Mouse (Mus musculus): ENCODE measurements around the gene Ssbp4. TPM values are rescaled to one million over a fixed set of nuclear protein-coding genes. Genes with fewer than 3 reads are reported as not detected.
A peak's percentile ranks its signal among the peaks of the same experiment; 100 is the strongest.
"Not testable (repeated sequence)": the region's sequence is repeated elsewhere in the genome, so short reads cannot be mapped to it uniquely, and the experiment has no call there.

The Ssbp4 gene
- polyA plus RNA-seq, 2 experiments: 36.3 to 49.5 TPM

DNA sequence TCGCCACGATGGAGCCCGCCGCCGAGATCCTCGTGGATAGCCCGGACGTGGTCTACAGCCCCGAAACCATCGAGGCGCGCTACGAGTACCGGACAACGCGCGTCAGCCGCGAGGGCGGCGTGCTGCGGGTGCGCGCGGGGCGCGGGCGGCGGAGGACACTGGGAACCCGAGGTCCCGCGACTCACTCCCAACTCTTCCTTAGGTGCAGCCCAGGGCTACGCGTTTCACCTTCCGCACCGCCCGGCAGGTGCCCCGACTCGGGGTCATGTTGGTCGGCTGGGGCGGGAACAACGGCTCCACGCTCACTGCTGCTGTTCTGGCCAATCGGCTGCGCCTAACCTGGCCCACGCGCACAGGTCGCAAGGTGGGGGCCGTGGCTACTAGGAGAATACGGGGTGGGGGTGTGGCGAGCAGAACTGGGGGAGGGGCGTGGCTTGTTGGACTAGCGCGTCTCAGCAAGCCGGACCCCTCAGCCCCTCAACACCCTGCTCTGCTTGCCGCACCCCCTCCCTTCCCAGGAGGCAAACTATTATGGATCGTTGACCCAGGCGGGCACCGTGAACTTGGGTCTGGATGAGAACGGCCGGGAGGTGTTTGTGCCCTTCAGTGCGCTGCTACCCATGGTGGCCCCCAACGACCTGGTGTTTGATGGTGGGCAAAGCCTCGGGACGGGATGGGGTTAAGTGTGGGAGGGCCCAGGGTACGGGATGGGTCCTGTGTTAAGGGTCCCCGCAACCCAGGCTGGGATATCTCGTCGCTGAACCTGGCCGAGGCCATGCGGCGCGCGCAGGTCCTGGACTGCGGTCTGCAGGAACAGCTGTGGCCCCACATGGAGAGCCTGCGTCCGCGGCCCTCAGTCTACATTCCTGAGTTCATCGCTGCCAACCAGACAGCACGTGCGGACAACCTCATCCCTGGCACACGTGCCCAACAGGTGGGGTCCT, 13.8 kb downstream of the Ssbp4 start:
- 7% methylated on average over 82 of the region's 82 CpGs for WGBS (ENCODE audit: insufficient replicate concordance)
- Histone ChIP-seq H3K9ac (replicated peaks) (peak overlapping the region; percentile 65), H3K27ac (no peak overlapping the region), H3K4me1 (replicated peaks; ENCODE audit: control insufficient read depth in 2 of 2, insufficient read depth in 2 of 2, low read length in 1 of 2) (peaks cover 7 to 14% of the 10 kb centered on the region in 2 experiments), H3K36me3 (replicated peaks; ENCODE audit: control insufficient read depth, insufficient read depth, low read depth) (peaks cover 10% of the 10 kb centered on the region), H3K4me2 (ENCODE audit: low read depth) (peak overlapping the region; percentile 99), H3K9me3 (ENCODE audit: control insufficient read depth, low read length) (no peaks in the 10 kb centered on the region), H3K27me3 (ENCODE audit: control insufficient read depth, insufficient read depth, low read length) (no peaks in the 10 kb centered on the region), H3K4me3 (ENCODE audit: insufficient read depth in 1 of 2, low read depth in 2 of 2, low read length in 2 of 2) (peak overlapping the region; percentile 59 to 70)
- ATAC-seq (ENCODE audit: insufficient read depth): peak; percentile 21
- no peak for DNase-seq (ENCODE audit: low read depth in 3 of 3, low spot score in 3 of 3)
- TF ChIP-seq CTCF (IDR thresholded peaks at IDR 0.05; ENCODE audit: low read depth) (no peak), EP300 (IDR thresholded peaks at IDR 0.05; ENCODE audit: low read depth) (no peak)

DNA sequence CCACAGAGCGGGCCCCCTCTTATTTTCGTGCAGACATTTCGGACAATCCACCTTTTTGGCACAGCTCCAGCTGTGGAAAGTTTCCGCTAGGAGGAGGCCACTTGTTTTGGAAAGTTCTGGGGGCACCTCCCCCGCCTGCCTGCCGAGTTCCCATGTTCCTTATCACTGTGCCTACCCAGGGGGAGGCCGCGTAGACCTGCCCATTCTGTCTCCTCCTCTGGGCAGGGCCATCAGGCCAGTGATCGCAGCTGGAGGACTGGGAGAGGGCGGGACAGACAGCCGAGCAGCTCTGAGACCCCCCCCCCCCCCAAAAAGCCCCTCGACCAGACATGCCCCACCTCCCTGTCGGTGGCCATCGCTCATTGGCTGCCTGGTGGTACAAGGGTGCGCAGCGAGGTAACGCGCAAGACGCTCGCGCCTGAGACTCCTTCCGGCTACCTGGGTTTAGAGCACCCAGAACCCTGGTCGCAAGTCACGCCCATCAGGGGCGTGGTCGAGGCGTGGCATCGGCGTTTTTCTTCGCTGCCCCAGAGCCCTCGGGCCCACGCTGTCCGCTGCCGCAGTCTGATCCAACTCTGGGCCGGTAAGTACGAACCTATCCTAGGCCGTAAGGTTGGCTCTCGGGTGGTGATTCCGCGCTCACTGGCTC, 14.6 kb downstream of the Ssbp4 start, which contains the start of gene Isyna1:
Isyna1 (plus strand) TSS at position 413 of the 649 bp plus-strand sequence.
- ATAC-seq (ENCODE audit: insufficient read depth): peak; percentile 85
- peak; percentile 83 to 87 (median 84) for DNase-seq (ENCODE audit: low read depth in 3 of 3, low spot score in 3 of 3)
- Histone ChIP-seq H3K27ac (peak within 1 kb of the TSS; percentile 67), H3K27me3 (ENCODE audit: control insufficient read depth, insufficient read depth, low read length) (no peaks in the 10 kb centered on the region), H3K9ac (replicated peaks) (peak within 1 kb of the TSS; percentile 65), H3K4me3 (ENCODE audit: insufficient read depth in 1 of 2, low read depth in 2 of 2, low read length in 2 of 2) (peak within 1 kb of the TSS; percentile 59 to 70), H3K36me3 (replicated peaks; ENCODE audit: control insufficient read depth, insufficient read depth, low read depth) (peaks cover 12% of the 10 kb centered on the region), H3K9me3 (ENCODE audit: control insufficient read depth, low read length) (no peaks in the 10 kb centered on the region), H3K4me2 (ENCODE audit: low read depth) (peak within 1 kb of the TSS; percentile 99), H3K4me1 (replicated peaks; ENCODE audit: control insufficient read depth in 2 of 2, insufficient read depth in 2 of 2, low read length in 1 of 2) (peaks cover 7 to 14% of the 10 kb centered on the region in 2 experiments)
- TF ChIP-seq EP300 (IDR thresholded peaks at IDR 0.05; ENCODE audit: low read depth): no peak
- TF ChIP-seq CTCF (IDR thresholded peaks at IDR 0.05; ENCODE audit: low read depth): no peak
- under 1% methylated on average over 40 of the region's 40 CpGs for WGBS (ENCODE audit: insufficient replicate concordance)

GRCm38 (mm10) chr8:70593173-70593572, 15.5 kb downstream of the Ssbp4 start:
- Histone ChIP-seq H3K4me1 (replicated peaks; ENCODE audit: control insufficient read depth in 2 of 2, insufficient read depth in 2 of 2, low read length in 1 of 2) (peaks cover 7 to 14% of the 10 kb centered on the region in 2 experiments), H3K27ac (no peak overlapping the region; the same call in 1 of the 2 replicates), H3K27me3 (ENCODE audit: control insufficient read depth, insufficient read depth, low read length) (no peaks in the 10 kb centered on the region), H3K4me2 (ENCODE audit: low read depth) (peak overlapping the region; percentile 99), H3K4me3 (ENCODE audit: insufficient read depth in 1 of 2, low read depth in 2 of 2, low read length in 2 of 2) (peak overlapping the region in 1 of 2 experiments; percentile 70; a peak in 1 of 4 replicates), H3K36me3 (replicated peaks; ENCODE audit: control insufficient read depth, insufficient read depth, low read depth) (peaks cover 12% of the 10 kb centered on the region), H3K9ac (replicated peaks) (peak overlapping the region; percentile 65), H3K9me3 (ENCODE audit: control insufficient read depth, low read length) (no peaks in the 10 kb centered on the region)
- TF ChIP-seq CTCF (IDR thresholded peaks at IDR 0.05; ENCODE audit: low read depth) (no peak), EP300 (IDR thresholded peaks at IDR 0.05; ENCODE audit: low read depth) (no peak)
- WGBS (ENCODE audit: insufficient replicate concordance): 57% methylated on average over 8 of the region's 8 CpGs
- ATAC-seq (ENCODE audit: insufficient read depth) (no peak), DNase-seq (ENCODE audit: low read depth in 3 of 3, low spot score in 3 of 3) (no peak)

DNA sequence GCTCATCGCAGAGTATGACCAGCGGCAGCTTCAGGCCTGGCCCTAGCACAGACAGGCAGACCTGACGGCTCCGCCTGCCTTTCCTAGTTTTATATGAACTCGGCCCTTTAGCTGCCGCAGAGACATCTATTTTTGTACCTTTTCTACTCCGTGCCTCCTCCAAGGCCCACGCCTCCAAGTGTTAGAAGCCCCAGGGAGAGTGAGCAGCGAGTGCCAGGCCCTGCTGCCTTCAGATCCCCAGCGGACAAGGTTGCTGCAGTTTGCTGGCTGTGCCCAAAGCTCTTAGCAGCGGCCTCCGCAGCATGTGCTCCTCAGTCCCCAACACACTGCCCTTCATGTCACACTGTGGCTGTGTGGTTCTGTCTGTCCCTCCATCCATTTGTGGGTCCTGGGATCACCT, 17.1 kb downstream of the Ssbp4 start:
- H3K27ac ChIP-seq: no peak overlapping the region
- H3K27me3 ChIP-seq (ENCODE audit: control insufficient read depth, insufficient read depth, low read length): no peaks in the 10 kb centered on the region
- ATAC-seq (ENCODE audit: insufficient read depth) (no peak), DNase-seq (ENCODE audit: low read depth in 3 of 3, low spot score in 3 of 3) (no peak)
- H3K36me3 ChIP-seq (replicated peaks; ENCODE audit: control insufficient read depth, insufficient read depth, low read depth): peaks cover 22% of the 10 kb centered on the region
- TF ChIP-seq EP300 (IDR thresholded peaks at IDR 0.05; ENCODE audit: low read depth): no peak
- no peak for TF ChIP-seq CTCF (IDR thresholded peaks at IDR 0.05; ENCODE audit: low read depth)
- no peak overlapping the region for H3K4me2 ChIP-seq (ENCODE audit: low read depth)
- peaks cover 7 to 14% of the 10 kb centered on the region in 2 experiments for H3K4me1 ChIP-seq (replicated peaks; ENCODE audit: control insufficient read depth in 2 of 2, insufficient read depth in 2 of 2, low read length in 1 of 2)
- H3K9ac ChIP-seq (replicated peaks): no peak overlapping the region
- WGBS (ENCODE audit: insufficient replicate concordance): 89% methylated on average over 12 of the region's 12 CpGs
- H3K9me3 ChIP-seq (ENCODE audit: control insufficient read depth, low read length): no peaks in the 10 kb centered on the region
- H3K4me3 ChIP-seq (ENCODE audit: insufficient read depth in 1 of 2, low read depth in 2 of 2, low read length in 2 of 2): no peak overlapping the region

- not testable (repeated sequence) for H3K4me1 ChIP-seq (replicated peaks; ENCODE audit: control insufficient read depth in 2 of 2, insufficient read depth in 2 of 2, low read length in 1 of 2); H3K4me3 ChIP-seq (ENCODE audit: insufficient read depth in 1 of 2, low read depth in 2 of 2, low read length in 2 of 2); H3K4me2 ChIP-seq (ENCODE audit: low read depth); H3K9ac ChIP-seq (replicated peaks); H3K27me3 ChIP-seq (ENCODE audit: control insufficient read depth, insufficient read depth, low read length); DNase-seq (ENCODE audit: low read depth in 3 of 3, low spot score in 3 of 3); H3K27ac ChIP-seq; H3K9me3 ChIP-seq (ENCODE audit: control insufficient read depth, low read length); ATAC-seq (ENCODE audit: insufficient read depth)
- H3K36me3 ChIP-seq (replicated peaks; ENCODE audit: control insufficient read depth, insufficient read depth, low read depth): peaks cover 33% of the 10 kb centered on the region
- WGBS (ENCODE audit: insufficient replicate concordance): 73% methylated on average over 4 of the region's 4 CpGs
Measured at GRCm38 (mm10) chr8:70587955-70588354, 20.7 kb downstream of the Ssbp4 start.
